Comparison of ENCODE assay signal across 18 mouse cellular contexts in the genomic region with DNA sequence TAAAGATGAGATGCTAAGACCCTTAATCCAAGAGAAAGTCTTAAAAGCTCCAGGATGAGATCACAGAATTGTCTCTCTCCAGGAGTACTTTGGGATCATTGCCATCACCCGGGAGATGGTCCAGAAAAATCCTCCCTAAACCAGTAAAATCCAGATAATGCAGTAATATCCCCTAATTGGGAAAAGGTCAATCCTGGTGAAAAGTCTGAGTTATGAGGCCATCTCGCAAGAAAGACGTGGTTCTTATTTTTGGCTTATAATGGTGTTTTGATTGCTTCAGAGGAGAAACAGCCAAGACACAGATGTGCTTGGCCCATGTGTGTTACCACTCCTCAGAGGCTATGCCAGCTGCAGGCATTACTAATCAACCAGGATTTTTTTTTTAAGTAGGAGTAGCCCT. TPM values are rescaled to one million over a fixed set of nuclear protein-coding genes. Genes with fewer than 3 reads are reported as not detected.
DNase-seq lines count a peak whose midpoint lies in the region; ATAC-seq and TF ChIP-seq lines count a peak whose summit lies in the region.
"Had no signal": no experiment of that assay in that cellular context is flagged by ENCODE, and none has a peak within 500 bp of the region (broad histone marks: within the 10 kb centered on the region; RNA-seq: fewer than 3 reads in every experiment).

No protein-coding gene starts in this region.

- no peaks in the 10 kb centered on the region for H3K36me3 ChIP-seq in intestine, embryonic 15.5 days
- H3K36me3 ChIP-seq: limb, embryonic 13.5 days; neural tube, embryonic 13.5 days had no signal

- 67% methylated on average over 3 of the region's 3 CpGs for WGBS in lung, adult 2 months
- 66% methylated on average over 3 of the region's 3 CpGs for WGBS in intestine, embryonic 15.5 days

- no peaks in the 10 kb centered on the region for H3K27me3 ChIP-seq in intestine, embryonic 15.5 days (replicated peaks)
- H3K27me3 ChIP-seq: limb, embryonic 13.5 days; neural tube, embryonic 13.5 days had no signal

- ATAC-seq in intestine, embryonic 15.5 days = no peak
- ATAC-seq: hindbrain, postnatal 0 days; midbrain, embryonic 16.5 days had no signal

- no peak for TF ChIP-seq POLR2A in lung, adult 2 months (IDR thresholded peaks at IDR 0.05; ENCODE audit: borderline replicate concordance, extremely low read depth, low read depth, low read length)

- no peak overlapping the region for H3K4me2 ChIP-seq in intestine, embryonic 15.5 days (replicated peaks)
- H3K4me2 ChIP-seq: limb, embryonic 13.5 days; neural tube, embryonic 13.5 days had no signal

- peak; percentile 7 for DNase-seq in adrenal gland, postnatal 10 days
- DNase-seq in adrenal gland, adult (ENCODE audit: inconsistent age in 2 of 2, low spot score in 1 of 2) = no peak
- DNase-seq in lung, postnatal 25 days (ENCODE audit: low spot score) = peak; percentile 10
- DNase-seq in lung, adult 2 months = no peak
- DNase-seq in heart, postnatal 10 days = peak; percentile 48 to 54
- DNase-seq in urinary bladder, postnatal 14 days (ENCODE audit: low spot score) = peak; percentile 69
- DNase-seq in kidney, postnatal 36 days = no peak
- DNase-seq: cerebellum, adult 9-11 months; right cerebral cortex, postnatal 25 days had no signal

- TF ChIP-seq CTCF in lung, adult 2 months (IDR thresholded peaks at IDR 0.05; ENCODE audit: insufficient read depth, low read length) = no peak

- H3K4me3 ChIP-seq in lung, adult 2 months (replicated peaks; ENCODE audit: extremely low read depth, low read depth, low read length) = no peak overlapping the region
- H3K4me3 ChIP-seq in intestine, embryonic 15.5 days (replicated peaks) = no peak overlapping the region
- H3K4me3 ChIP-seq: limb, embryonic 13.5 days; neural tube, embryonic 13.5 days had no signal

- H3K9me3 ChIP-seq in intestine, embryonic 15.5 days = no peaks in the 10 kb centered on the region
- H3K9me3 ChIP-seq: limb, embryonic 13.5 days; neural tube, embryonic 13.5 days had no signal

- no peak overlapping the region for H3K9ac ChIP-seq in intestine, embryonic 15.5 days
- H3K9ac ChIP-seq: limb, embryonic 13.5 days; neural tube, embryonic 13.5 days had no signal

- no peaks in the 10 kb centered on the region for H3K4me1 ChIP-seq in lung, adult 2 months (ENCODE audit: control insufficient read depth, insufficient read depth, low read length)
- no peaks in the 10 kb centered on the region for H3K4me1 ChIP-seq in intestine, embryonic 15.5 days (replicated peaks)
- H3K4me1 ChIP-seq: neural tube, embryonic 13.5 days had no signal

- no peak overlapping the region for H3K27ac ChIP-seq in intestine, embryonic 15.5 days
- H3K27ac ChIP-seq: hindbrain, postnatal 0 days; limb, embryonic 13.5 days; neural tube, embryonic 13.5 days had no signal

- intact Hi-C loops in heart, postnatal 10 days (cut with DNase I) = no loop called here

RNA-seq across cellular contexts. Expression of gene Gm765, which starts 34.9 kb away (rescaled TPM):
- not detected for total RNA-seq in adrenal gland, postnatal 10 days (2021)
- 0.03 and 0.06 TPM in 2 replicates for polyA plus RNA-seq in lung, adult 2 months (2012; rRNA removed)
- not detected for total RNA-seq in heart, postnatal 10 days (2021)
- not detected in 2 replicates for polyA plus RNA-seq in intestine, embryonic 15.5 days (2015; fragmentation: Nextera tagmentation; extraction: Ambion mirVana)
- total RNA-seq: hindbrain, postnatal 0 days; layer of hippocampus, postnatal 14 days had no signal
- polyA plus RNA-seq: brain, embryonic 14.5 days; kidney, embryonic 16.5 days; midbrain, embryonic 16.5 days; stomach, embryonic 16.5 days had no signal

Comparison
In these comparisons a context has a peak if more than half of its experiments do, and no peak if none do; other contexts are left out.
1. DNase-seq: peak in adrenal gland, postnatal 10 days (single experiment), lung, postnatal 25 days (single experiment), heart, postnatal 10 days (2 of 2) and urinary bladder, postnatal 14 days (single experiment); none in adrenal gland, adult (0 of 2), lung, adult 2 months (single experiment) and kidney, postnatal 36 days (0 of 2).